Mouse (Mus musculus): ENCODE measurements around the gene Lrrfip2.

Lrrfip2 gene

DNA sequence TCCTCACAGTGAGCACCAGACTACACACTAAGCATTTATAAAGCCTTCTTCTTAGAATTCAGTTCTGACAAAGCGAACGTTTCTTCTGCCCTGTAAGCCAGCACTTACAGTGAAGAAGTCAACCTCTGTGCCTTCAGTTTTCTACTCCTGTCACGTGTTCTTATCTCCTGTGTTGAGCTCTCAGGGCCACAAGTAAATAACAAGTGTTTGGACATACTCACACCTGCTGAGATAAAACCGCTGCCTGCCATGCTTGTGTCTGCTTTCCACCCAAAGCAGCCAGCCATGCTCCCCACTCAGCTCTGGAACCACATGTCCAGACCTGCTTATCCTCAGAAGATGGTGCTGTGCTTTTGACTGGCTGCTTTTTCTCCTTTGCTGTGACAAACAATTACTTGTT lies 49.2 kb downstream of the Lrrfip2 start:
- DNase-seq, result no peak

DNA sequence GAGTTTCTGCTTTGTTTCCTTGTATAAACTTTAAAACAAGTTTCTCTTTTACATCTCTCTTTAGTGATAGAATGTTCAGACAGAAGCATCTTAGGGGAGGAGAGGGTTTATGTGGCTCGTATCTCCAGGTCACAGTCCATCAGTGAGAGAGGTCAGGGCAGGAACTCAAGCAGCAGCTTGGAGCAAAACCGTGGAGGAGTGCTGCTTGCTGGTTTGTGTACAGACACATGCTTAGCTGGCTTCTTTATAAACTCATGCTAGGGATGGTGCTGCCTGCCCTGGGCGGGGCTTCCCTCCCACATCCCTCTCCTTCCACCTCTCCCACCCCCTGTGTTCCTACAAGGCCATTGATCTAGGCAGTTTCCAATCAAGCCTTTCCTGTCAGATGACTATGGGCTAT lies 53.0 kb downstream of the Lrrfip2 start:
- peak in 1 of 2 experiments; percentile 43 for DNase-seq

DNA sequence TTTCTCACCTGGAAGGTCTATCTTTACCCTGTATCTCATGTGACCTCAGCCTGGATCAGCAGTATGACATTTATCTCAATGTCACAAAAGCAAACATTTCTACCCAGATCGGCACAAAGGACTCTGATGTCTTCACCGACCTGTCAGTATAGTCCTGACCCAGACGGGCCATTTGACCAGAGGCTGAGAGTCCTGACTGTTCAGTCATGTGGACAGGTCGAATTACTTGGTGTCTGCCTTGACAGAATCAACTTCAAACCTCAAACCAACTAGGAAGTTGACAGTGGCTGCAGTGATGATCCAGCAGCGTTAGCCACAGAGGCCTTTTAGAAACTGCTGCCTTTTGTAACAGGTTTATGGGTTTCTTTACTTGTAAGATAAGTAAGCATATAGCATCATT lies 56.7 kb downstream of the Lrrfip2 start:
- no peak for DNase-seq

DNA sequence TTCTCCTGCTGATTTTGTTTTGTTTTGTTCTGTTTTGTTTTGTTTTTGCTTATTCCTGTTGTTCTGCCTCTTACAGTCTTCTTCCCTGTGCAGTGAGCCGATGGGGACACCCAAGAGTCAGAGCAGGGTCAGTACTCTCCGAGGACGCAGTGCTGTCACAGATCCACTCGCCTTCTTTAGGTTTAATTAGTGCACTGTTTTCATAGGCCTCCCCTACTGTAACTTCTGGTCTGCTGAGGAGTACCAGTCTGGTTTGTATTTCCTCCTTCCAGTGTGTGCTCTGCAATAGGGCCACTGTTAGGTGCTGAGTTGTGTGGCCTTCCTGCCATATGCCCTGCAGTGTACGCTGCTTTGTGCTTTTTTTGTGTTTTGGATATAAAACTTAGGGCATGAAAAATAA lies 61.6 kb downstream of the Lrrfip2 start:
- no peak for DNase-seq

DNA sequence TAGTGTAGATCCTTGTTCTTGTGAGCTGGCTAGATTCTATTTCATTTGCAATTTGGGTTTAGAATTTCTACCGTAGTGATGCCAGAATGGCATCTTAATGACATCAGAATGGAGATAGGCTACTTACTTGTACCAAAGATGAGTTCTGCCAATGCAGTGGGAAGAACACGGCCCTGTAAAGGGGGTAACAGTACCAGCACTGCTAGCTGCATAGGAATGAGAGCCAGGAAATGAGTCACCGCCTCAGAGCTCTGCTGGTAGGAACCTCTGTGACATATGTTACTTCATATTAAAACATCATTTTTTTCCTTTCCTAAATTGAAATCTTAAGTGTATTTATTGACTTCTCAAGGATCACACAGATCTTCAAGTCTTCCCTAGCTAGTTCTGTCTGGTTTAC lies 64.8 kb downstream of the Lrrfip2 start:
- DNase-seq, result no peak

DNA sequence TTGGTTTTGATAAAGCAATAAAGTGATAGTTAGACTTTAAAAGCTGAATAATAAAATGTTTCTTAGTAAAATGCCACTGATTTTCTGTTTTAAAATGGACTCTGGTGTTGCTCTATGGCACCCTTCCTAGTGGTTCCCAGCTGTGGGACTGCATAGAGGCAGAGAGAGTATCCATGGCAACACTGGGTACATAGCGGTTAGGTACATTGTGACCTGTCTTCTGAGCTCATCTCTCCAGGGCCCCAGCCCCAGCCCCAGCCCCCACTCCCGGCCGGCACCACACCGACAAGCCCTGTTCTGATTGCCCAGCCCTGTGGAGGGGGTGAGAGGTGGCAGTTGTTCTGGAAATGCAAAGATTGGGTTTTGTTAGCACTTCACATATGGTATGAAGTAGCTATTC lies 67.5 kb downstream of the Lrrfip2 start:
- DNase-seq, result no peak

DNA sequence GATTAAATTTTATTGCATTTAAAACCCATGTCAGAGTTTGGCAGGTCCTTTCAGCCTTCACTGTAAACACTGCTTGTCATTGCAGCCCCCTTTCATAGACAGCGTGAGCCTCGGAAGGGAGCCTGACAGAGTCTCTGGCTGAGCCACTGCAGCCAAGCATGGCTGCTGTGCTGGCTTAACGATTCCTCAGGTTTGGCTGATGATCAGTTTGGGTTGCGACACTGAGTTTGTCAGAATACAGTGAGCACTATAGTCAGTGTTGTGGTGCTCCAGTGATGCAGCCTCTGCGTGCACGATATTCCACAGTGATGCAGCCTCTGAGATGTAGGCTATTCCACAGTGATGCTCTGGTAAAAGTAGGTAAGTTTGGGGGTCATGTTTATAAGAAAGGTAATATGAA lies 69.5 kb downstream of the Lrrfip2 start:
- DNase-seq, result no peak

DNA sequence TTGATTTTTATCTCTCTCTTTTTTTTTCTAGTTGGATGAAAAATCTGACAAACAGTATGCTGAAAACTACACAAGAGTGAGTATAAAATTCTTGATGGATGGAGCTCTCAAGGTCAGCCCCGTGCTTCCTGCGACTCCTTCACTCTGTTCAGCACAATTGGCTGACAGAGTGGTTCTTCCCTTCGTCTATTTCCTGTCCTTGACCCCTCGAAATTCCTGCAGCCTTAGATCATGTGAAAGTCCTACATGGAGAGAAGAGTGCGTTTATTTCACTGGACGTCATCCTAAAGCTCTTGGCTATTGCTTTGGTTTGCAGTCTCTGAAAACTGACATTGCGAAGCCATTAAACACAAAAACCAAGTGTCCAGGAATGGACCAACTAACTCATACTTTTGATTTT lies 71.3 kb downstream of the Lrrfip2 start:
- peak in 1 of 2 experiments; percentile 12 for DNase-seq

DNA sequence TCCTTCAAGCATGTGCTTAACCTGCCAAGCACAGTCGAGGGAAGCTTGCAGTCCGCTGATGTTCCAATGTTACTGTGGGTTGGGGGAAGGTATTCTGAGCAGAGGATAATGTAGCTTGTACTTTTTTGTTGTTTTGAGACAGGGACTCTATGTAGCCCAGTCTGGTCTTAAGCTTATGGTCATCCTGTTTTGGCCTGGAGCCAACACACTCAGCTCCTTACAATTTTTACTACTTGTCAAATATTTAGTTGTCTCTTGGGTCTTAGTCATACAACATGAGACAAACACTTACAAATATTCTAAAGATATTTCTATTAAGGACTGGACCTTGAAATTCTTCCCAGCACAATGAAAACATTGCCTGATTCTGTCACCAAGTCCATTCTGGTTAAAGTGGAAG lies 75.8 kb downstream of the Lrrfip2 start:
- no peak for DNase-seq

DNA sequence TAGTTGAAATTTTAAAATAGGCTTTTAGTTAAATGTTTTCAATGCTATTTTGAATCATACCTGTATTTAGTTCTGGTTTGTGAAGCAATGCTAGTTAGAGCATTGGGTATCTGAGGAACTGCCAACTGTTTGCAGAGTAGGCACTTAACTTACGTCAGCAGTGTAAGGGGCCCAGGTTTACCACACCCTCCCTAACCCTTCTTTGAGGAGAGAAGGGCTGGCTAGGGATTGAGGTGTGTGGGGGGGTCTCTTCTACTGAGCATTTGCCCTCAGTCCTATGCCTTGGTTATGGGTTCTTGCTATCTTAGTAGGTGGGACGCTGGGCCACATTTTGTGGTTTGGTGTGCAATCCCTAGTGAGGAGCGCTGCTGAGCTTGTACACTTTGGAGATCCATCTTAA lies 79.7 kb downstream of the Lrrfip2 start:
- no peak for DNase-seq

DNA sequence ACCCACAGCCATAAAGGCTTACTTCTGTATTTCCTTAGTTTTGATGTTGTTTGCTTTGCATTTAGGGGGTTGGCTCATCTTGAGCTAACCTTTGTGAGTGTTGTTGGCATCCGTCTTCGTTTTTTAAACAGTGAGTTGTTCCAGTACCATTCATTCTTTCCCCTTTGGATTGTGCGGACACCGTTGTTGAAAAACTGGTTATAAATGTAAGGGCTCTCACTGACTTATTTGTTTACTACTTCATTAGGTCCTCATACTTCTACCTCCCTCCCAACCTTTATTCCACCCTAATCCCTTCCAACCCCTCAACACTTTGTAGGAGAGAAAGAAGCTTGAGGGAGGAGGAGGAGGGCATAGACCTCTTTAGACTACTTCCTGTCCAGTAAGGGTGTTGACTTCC lies 80.3 kb downstream of the Lrrfip2 start:
- DNase-seq, result no peak

DNA sequence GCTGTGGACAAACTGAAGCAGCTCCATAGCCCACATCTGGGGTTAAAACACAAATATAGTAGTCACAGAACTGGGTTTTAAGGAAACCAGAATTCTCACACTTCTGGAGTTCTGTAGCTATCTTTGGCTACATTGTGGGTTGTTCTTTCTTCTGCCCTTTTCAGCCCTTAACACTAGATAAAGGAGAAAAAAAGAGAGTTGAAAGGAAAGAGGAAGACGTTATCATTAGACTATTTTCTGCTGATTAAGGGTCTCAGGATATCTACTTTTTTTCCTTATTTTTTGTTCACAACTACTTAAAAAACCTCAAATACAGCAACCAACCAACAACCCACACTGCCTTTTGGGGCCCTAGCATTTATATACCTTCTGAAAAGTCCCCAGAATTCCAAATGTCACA lies 80.9 kb downstream of the Lrrfip2 start:
- no peak for DNase-seq

DNA sequence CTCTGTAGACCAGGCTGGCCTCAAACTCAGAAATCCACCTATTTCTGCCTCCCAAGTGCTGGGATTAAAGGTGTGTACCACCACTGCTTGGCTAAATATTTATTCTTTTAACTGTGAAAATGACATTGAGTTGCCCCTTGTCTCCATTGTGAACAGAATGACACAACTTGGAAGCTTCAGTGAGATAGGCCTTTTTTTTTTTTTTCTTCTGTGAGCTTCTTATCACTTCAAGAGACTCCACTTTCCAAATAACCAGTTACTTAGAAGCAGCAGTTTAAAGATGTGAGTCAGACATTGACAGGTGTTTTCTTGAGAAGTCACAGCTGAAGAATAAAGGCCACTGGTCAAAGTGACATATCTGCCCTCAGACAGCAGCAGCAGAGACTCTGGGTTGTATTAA lies 82.8 kb downstream of the Lrrfip2 start:
- no peak for DNase-seq

DNA sequence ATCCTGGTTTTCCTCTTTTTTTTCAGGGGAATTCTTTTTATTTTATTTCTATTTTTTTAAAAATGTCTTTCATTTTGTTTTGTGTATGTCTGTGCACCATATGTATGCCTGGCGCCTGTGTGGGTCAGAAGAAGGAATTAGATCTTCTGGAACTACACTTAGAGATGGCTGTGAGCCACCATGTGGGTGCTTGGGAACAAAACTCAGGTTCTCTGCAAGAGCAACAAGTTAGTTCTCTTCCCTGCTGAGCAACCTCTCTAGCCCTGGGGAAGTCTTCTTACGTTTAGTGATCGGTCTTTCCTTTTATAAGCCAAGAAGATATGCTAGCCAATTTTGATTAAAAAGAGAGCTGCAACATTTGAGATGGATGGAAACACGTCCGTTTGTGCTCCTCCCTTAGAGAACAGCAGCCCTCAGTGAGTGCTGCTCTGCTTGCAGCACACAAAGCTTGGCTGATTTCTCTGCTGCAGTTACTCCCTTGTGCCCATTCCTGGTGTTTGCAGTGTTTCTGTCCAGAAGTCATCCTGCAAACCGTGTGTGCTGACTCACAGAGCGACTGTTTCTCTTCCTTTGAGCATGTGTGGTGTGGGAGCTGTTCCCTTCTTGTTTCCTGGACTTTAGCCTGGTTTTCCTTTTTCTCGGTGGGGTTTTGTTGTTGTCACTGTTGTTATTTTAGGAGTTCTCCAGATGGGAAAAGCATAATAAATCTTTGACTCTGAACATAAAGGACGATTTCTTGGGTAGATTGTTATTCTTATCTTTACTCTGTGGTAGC lies 87.4 kb downstream of the Lrrfip2 start:
- peak in 1 of 2 experiments; percentile 13 for DNase-seq

DNA sequence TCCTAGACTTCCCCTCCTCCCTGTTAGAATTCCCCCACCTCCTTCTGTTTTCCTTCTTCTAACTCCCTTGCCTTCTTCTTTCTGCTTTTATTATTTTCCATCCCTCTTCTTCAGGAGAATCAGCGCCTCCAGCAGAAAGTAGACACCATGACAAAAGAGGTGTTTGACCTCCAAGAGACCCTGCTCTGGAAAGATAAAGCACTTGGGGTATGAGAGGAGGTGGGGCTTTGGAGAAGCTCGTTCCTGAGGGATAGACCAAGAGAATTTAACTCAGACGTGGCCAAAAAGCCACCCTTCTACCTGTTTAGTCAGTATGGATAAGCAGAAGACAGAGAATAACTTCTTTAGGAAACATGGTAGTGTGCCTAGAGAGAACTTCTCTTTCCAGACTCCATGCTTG lies 90.3 kb downstream of the Lrrfip2 start:
- DNase-seq, result no peak

DNA sequence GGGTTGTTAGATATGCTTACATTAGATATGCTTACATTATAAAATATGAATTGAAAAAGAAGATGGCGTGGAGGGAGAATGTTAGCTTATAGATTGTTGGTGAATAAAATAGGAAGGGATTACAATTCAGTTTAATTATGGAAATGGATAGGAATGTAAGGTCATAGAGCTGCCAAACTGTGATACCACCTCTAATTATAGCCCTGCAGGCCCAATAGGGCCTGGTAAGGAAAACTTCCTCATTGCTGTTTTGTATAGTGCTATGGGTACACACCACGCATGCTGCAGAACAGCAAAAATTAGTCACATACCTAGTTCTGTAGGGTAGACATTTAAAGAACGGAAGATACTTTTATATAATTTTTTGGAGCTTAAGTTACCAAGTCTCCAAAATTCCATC lies 90.8 kb downstream of the Lrrfip2 start:
- no peak for DNase-seq

DNA sequence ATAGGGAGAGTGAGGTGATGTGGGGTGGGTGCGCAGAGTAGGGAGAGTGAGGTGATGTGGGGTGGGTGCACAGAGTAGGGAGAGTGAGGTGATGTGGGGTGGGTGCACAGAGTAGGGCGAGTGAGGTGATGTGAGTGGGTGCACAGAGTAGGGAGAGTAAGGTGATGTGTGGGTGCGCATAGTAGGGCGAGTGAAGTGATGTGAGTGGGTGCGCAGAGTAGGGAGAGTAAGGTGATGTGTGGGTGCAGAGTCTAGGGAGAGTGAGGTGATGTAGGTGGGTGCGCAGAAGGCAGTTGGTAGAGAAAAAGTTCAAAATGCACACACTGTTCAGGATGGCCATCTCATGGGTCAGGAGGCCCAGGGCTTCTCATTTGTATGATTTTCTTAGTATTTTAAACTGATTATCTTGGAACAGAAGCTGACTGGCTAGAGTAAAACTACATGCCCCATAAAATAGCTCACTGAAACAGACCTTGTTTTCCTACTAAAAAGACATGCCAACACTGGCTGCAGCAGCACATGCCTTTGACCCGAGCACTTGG lies 91.8 kb downstream of the Lrrfip2 start:
- no peak for DNase-seq

DNA sequence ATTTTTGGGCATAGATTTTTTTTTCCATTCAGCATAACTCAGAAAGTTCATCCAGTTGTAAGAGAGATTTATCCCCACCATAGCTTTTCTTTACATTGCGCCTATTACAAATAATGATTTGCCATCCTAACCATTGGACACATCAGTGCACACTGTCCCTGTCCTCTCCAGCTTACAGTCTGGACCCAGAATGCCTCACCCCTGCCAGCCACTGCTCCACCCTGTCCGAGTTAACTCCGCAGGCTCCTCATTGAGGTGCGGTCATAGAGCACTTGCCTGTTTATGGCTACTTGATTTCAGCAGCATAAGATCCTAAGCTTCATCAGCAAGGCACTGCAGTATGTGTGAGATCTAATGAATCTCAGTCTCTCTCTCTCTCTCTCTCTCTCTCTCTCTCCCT lies 93.0 kb downstream of the Lrrfip2 start:
- DNase-seq, result no peak

DNA sequence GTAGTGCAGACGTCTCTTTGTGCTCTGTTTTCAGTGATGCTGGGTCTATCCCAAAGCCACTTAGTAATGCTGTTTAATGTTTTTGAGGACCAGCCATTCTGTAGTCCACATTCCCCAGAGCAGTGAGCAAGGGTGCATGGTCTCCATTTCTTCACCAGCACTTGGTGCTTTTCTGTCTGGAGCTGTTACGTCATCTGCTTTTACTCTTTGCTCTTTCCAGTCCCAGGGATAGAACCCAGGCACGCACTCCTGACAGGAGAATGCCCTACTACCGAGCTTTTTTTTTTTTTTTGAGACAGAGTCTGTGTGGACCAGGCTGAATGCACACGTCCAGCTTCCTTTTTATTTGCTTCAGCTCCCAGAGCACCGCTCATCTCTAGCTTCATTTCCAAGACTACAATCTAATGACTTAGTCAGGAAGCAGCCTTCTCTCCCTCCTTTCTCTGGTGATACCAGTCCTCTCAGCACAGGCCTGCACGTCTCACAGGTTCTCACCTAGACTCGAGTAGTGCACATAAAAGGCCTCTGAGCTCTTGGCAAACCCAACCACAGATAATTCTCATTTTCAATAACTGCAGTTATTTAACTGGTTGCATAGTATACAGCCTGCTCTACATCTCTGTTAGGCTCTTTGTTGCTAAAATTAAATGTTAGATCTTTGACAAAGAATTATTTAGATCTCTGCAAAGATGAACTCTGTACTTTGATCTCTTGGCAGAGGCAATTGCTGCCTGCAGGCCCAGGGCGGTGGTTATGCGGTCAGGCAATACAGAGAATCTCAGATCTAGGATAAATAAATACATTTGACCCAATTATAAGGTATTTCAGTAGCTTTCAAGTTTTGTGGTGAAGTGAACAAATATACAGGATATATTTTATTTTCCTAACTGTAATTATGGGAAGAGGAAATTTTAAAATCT lies 94.0 kb downstream of the Lrrfip2 start:
- DNase-seq, result peak in 1 of 2 experiments; percentile 33

DNA sequence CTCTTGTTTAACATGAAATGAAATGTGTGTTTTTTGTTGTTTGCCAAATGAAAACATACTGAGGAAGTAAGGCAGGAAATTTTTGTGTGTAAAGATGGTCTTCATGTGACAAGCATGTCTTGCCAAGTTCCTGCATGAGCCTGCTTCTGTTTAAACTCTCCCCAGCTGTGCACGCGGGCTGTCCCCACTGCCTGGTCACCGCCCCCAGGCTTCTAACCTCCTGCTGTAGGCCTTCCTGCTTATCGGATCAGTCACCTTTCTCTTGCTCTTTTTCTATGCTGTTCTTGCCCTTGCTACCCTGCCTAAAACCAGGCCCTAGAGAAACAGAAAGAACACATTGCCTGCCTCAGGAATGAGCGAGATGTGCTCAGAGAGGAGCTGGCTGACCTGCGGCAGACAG lies 96.1 kb downstream of the Lrrfip2 start:
- peak; percentile 35 to 67 for DNase-seq

DNA sequence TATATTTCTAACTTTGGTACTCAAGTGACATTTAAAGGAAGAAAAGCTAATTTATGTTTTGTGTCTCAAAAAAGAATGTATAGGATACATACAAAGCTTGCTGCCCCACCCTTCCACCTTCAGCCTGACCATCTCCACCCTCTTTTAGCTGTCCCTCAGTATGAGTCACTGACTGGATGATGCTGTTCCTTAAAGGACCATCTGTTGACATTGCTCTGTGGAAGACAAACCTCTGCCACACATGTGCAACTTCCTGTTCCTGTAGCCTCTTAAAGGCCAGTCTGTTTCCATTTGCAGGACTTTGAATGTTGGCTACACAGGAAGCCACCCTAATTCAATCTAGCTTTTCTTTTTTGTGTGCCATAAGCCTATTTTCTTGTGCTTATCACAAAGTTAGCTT lies 99.0 kb downstream of the Lrrfip2 start:
- no peak for DNase-seq

DNA sequence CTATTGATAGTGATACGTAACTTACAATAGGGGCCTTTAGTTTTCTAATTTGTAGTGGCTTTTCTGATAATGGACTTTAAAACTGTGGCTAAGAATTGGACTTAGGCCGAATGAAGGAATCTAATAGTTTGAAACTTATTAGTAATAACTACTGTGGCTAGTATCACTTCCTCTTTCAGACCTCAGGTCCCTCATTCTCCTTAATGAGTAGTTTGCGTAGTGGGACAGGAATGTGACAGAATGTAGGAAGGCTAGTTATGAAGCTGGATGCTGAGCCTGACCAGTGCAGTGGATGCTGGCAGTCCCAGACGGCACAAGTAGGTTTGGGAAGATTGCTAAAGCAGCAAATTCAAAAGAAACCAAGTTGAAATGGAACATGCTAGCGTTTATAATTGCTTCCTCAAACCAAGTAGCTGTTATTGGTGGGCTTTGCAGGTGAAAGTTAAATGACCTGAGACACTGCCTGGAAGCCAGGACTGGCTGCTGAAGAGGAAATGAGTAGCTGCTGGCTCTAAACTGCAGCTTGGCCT lies 103.2 kb downstream of the Lrrfip2 start:
- DNase-seq, result no peak

DNA sequence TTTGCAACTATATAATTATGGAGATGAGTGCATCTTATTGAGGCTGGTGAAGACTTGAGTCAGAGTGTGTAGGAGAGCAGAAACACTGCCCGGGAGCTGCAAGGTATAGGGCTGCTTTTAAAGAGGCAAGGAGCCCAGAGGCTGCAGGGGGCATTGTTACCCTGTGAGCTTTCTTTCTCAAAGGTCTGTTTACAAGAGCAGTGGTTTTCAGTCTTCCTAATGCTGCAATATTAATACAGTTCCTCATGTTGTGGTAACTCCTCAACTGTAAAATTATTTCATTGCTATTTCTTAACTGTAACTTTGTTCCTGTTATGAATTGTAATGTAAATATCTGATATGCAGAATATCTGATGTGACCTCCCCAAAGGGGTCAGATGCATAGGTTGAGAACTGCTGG lies 104.2 kb downstream of the Lrrfip2 start:
- DNase-seq, result no peak

DNA sequence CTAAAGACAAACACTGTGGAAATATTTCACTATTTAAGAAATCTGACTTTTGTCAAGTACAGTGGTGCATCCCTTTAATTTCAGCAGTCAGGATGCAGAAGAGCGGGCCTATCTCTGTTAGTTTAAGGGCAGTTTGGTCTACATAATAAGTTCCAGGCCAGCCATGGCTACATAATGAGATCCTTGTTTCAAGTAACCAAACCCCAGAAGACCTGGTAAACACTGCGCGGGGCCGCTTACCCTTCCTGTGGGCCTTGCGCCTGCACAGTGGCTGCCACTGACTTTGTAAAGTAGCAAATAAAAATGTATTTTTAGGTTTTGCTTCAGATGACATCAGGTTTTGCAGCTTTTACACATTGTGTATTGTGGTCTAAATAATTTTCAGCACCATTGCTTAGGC lies 106.0 kb downstream of the Lrrfip2 start:
- DNase-seq, result no peak

Measured in kidney, postnatal 25 days (tissue).